Mouse (Mus musculus): Measurements from ENCODE around the gene Ranbp1. TPM values are rescaled to one million over a fixed set of nuclear protein-coding genes. Genes with fewer than 3 reads are reported as not detected.

Gene Ranbp1
- polyA plus RNA-seq, 1 experiment = 64.4 TPM

- TF ChIP-seq CTCF (IDR thresholded peaks at IDR 0.05; ENCODE audit: control insufficient read depth, insufficient read depth, insufficient replicate concordance, low read depth, low read length) = no peak
- TF ChIP-seq POLR2A (IDR thresholded peaks at IDR 0.05; ENCODE audit: control insufficient read depth, low read depth, low read length) = no peak
- Histone ChIP-seq H3K27ac (ENCODE audit: control insufficient read depth, insufficient read depth, low read depth, low read length) (no peak overlapping the region), H3K27me3 (ENCODE audit: control insufficient read depth, insufficient read depth, low read length) (no peaks in the 10 kb centered on the region), H3K4me3 (ENCODE audit: control insufficient read depth, low read depth, low read length) (peak overlapping the region; percentile 90), H3K36me3 (ENCODE audit: control insufficient read depth, insufficient read depth, low read length) (no peaks in the 10 kb centered on the region), H3K4me1 (ENCODE audit: control insufficient read depth, insufficient read depth, low read length) (peaks cover 4% of the 10 kb centered on the region; the same call in 1 of the 2 replicates)
These were observed 33.7 kb downstream of the Ranbp1 start for GRCm38 (mm10) chr16:18214858-18215257.

GRCm38 (mm10) chr16:18213689-18214088 is 34.8 kb downstream of the Ranbp1 start:
- TF ChIP-seq POLR2A (IDR thresholded peaks at IDR 0.05; ENCODE audit: control insufficient read depth, low read depth, low read length) (peak; percentile 68; the same call in 1 of the 2 replicates), CTCF (IDR thresholded peaks at IDR 0.05; ENCODE audit: control insufficient read depth, insufficient read depth, insufficient replicate concordance, low read depth, low read length) (0 out of 2 replicates have a peak, but pooled peaks have one; percentile 16)
- Histone ChIP-seq H3K4me3 (ENCODE audit: control insufficient read depth, low read depth, low read length) (peak overlapping the region; percentile 90), H3K27ac (ENCODE audit: control insufficient read depth, insufficient read depth, low read depth, low read length) (no peak overlapping the region), H3K4me1 (ENCODE audit: control insufficient read depth, insufficient read depth, low read length) (peaks cover 4% of the 10 kb centered on the region; the same call in 1 of the 2 replicates), H3K27me3 (ENCODE audit: control insufficient read depth, insufficient read depth, low read length) (no peaks in the 10 kb centered on the region), H3K36me3 (ENCODE audit: control insufficient read depth, insufficient read depth, low read length) (no peaks in the 10 kb centered on the region)

DNA sequence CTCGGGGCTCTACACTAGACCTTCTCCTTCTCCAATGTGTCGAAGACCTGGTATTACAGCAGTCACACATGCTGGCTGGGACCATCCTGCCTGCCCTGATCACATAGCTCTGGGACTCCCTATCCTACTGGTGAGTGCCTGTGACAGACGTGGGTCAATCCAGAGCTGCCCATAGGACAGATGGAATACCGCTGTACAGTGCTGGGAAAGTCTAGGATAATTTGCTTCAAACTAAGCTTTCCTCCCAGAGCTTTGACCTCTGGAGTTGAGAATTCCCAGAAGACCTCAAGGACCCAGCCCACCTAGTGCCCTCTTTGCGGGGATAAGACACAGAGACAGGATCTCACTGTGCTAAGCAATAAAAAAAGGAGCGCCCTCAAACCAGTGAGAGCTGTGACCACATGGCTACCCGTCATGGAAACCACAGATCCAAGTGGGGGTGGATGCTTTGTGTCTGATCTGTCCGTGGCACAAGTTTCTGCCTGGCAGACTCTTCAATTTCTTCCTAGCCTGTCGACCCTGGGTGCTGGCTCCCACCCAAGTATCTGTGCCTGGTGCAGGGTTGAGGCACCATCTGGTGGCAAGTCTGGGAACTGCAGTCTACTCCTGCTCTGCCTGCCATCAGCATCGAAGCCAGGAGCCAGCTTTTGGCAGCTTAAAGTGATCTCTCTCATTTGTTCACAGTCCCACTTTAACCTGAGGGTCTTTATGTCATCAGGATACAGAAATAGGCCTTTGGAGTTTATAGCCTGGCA is 36.9 kb downstream of the Ranbp1 start:
- TF ChIP-seq CTCF (IDR thresholded peaks at IDR 0.05; ENCODE audit: control insufficient read depth, insufficient read depth, insufficient replicate concordance, low read depth, low read length) = peak; percentile 97
- TF ChIP-seq POLR2A (IDR thresholded peaks at IDR 0.05; ENCODE audit: control insufficient read depth, low read depth, low read length) = no peak
- Histone ChIP-seq H3K36me3 (ENCODE audit: control insufficient read depth, insufficient read depth, low read length) (no peaks in the 10 kb centered on the region), H3K27ac (ENCODE audit: control insufficient read depth, insufficient read depth, low read depth, low read length) (no peak overlapping the region), H3K4me3 (ENCODE audit: control insufficient read depth, low read depth, low read length) (peak overlapping the region; percentile 73), H3K27me3 (ENCODE audit: control insufficient read depth, insufficient read depth, low read length) (no peaks in the 10 kb centered on the region), H3K4me1 (ENCODE audit: control insufficient read depth, insufficient read depth, low read length) (peaks cover 4% of the 10 kb centered on the region; the same call in 1 of the 2 replicates)

DNA sequence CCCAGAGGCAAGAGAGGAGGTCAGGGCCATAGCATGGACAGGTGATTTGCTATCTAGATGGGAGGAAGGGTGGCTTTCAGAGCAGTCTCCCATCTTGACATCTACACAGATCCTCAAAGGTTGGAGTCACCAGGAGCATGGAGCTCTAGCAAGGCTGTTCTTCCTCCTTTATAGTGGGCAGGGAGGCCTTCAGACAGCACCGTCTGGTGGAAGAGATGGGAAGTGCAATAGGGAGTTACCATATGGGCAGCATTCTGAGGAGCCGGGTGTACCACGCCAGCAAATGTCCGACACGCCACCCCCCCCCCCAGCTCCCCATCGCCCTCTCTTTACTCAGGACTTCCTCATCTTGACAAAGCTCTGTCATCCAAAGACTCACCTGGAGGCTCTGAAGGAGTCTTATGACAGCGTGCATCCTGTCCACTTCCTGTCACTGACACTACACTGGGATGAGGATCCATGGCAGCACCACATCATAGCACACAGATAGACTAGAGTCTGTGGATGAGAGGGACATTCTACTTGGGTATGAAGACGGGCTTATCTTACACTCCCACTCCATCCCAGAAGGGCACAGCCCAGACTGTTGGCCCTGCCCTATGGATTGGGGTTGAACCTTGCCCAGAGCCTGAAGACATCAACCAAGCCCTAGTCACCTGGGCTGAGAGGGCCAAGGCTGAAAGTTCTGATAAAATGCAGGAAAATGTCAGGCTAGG is 37.7 kb downstream of the Ranbp1 start:
- Histone ChIP-seq H3K36me3 (ENCODE audit: control insufficient read depth, insufficient read depth, low read length) (no peaks in the 10 kb centered on the region), H3K27me3 (ENCODE audit: control insufficient read depth, insufficient read depth, low read length) (no peaks in the 10 kb centered on the region), H3K4me3 (ENCODE audit: control insufficient read depth, low read depth, low read length) (peak overlapping the region; percentile 73), H3K4me1 (ENCODE audit: control insufficient read depth, insufficient read depth, low read length) (peaks cover 4% of the 10 kb centered on the region; the same call in 1 of the 2 replicates), H3K27ac (ENCODE audit: control insufficient read depth, insufficient read depth, low read depth, low read length) (no peak overlapping the region)
- TF ChIP-seq POLR2A (IDR thresholded peaks at IDR 0.05; ENCODE audit: control insufficient read depth, low read depth, low read length) (no peak), CTCF (IDR thresholded peaks at IDR 0.05; ENCODE audit: control insufficient read depth, insufficient read depth, insufficient replicate concordance, low read depth, low read length) (peak; percentile 70; the same call in 1 of the 2 replicates)

- H3K27me3 ChIP-seq (ENCODE audit: control insufficient read depth, insufficient read depth, low read length) = no peaks in the 10 kb centered on the region
- no peaks in the 10 kb centered on the region for H3K36me3 ChIP-seq (ENCODE audit: control insufficient read depth, insufficient read depth, low read length)
- no peak overlapping the region for H3K27ac ChIP-seq (ENCODE audit: control insufficient read depth, insufficient read depth, low read depth, low read length)
- no peak overlapping the region for H3K4me3 ChIP-seq (ENCODE audit: control insufficient read depth, low read depth, low read length)
- no peaks in the 10 kb centered on the region for H3K4me1 ChIP-seq (ENCODE audit: control insufficient read depth, insufficient read depth, low read length)
- TF ChIP-seq POLR2A (IDR thresholded peaks at IDR 0.05; ENCODE audit: control insufficient read depth, low read depth, low read length) = no peak
These were observed 45.0 kb downstream of the Ranbp1 start for GRCm38 (mm10) chr16:18203430-18204091.

GRCm38 (mm10) chr16:18202061-18202460 is 46.5 kb downstream of the Ranbp1 start:
- Histone ChIP-seq H3K4me1 (ENCODE audit: control insufficient read depth, insufficient read depth, low read length) (no peaks in the 10 kb centered on the region), H3K4me3 (ENCODE audit: control insufficient read depth, low read depth, low read length) (no peak overlapping the region), H3K27me3 (ENCODE audit: control insufficient read depth, insufficient read depth, low read length) (no peaks in the 10 kb centered on the region), H3K36me3 (ENCODE audit: control insufficient read depth, insufficient read depth, low read length) (no peaks in the 10 kb centered on the region), H3K27ac (ENCODE audit: control insufficient read depth, insufficient read depth, low read depth, low read length) (no peak overlapping the region)
- no peak for TF ChIP-seq POLR2A (IDR thresholded peaks at IDR 0.05; ENCODE audit: control insufficient read depth, low read depth, low read length)
- no peak for TF ChIP-seq CTCF (IDR thresholded peaks at IDR 0.05; ENCODE audit: control insufficient read depth, insufficient read depth, insufficient replicate concordance, low read depth, low read length)

DNA sequence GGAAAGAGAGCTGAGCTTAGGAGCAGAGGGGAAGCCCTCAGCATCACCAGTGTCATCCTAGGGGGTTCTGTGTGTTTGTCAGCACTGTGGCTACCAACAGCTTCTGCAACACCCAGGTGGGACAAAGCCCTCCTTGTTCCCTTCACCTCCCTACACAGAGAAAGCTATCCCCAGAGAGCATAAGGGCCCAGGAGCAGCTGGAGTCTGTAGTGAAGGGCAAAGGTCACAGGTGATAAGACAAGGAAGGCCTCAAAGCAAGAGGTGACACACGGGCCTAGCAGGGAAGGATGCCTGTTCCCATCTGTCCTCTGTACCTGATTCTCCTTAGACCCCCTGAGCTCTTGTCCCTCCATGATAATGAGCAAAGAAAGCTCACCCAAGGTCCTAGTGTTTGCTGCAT is 46.9 kb downstream of the Ranbp1 start:
- TF ChIP-seq POLR2A (IDR thresholded peaks at IDR 0.05; ENCODE audit: control insufficient read depth, low read depth, low read length) (no peak), CTCF (IDR thresholded peaks at IDR 0.05; ENCODE audit: control insufficient read depth, insufficient read depth, insufficient replicate concordance, low read depth, low read length) (no peak)
- Histone ChIP-seq H3K27me3 (ENCODE audit: control insufficient read depth, insufficient read depth, low read length) (no peaks in the 10 kb centered on the region), H3K4me1 (ENCODE audit: control insufficient read depth, insufficient read depth, low read length) (no peaks in the 10 kb centered on the region)

More for the DNA sequence above, 46.9 kb downstream of the Ranbp1 start:
- Histone ChIP-seq H3K4me3 (ENCODE audit: control insufficient read depth, low read depth, low read length) (no peak overlapping the region), H3K36me3 (ENCODE audit: control insufficient read depth, insufficient read depth, low read length) (no peaks in the 10 kb centered on the region), H3K27ac (ENCODE audit: control insufficient read depth, insufficient read depth, low read depth, low read length) (no peak overlapping the region)

Measured in testis, adult 2 months (tissue).